In genomic region chr4:5568076-5568475, GRCm38 (mm10) we compare ENCODE assay signal across 23 mouse cellular contexts.
"Had no signal": no experiment of that assay in that cellular context is flagged by ENCODE, and none has a peak within 500 bp of the region (broad histone marks: within the 10 kb centered on the region; RNA-seq: fewer than 3 reads in every experiment).

No protein-coding gene starts in this region.

- H3K9me3 ChIP-seq: heart, embryonic 13.5 days; heart, embryonic 15.5 days; hindbrain, embryonic 13.5 days; hindbrain, embryonic 15.5 days; kidney, embryonic 15.5 days; limb, embryonic 12.5 days; limb, embryonic 15.5 days; liver, embryonic 12.5 days had no signal

- H3K9ac ChIP-seq: heart, embryonic 13.5 days; heart, embryonic 15.5 days; hindbrain, embryonic 13.5 days; hindbrain, embryonic 15.5 days; kidney, embryonic 15.5 days; limb, embryonic 12.5 days; limb, embryonic 15.5 days; liver, embryonic 12.5 days; liver, embryonic 14.5 days had no signal

- H3K27me3 ChIP-seq: heart, embryonic 13.5 days; heart, embryonic 15.5 days; hindbrain, embryonic 13.5 days; hindbrain, embryonic 15.5 days; kidney, embryonic 15.5 days; limb, embryonic 12.5 days; limb, embryonic 15.5 days; liver, embryonic 12.5 days had no signal

- H3K4me3 ChIP-seq: heart, adult 2 months; heart, embryonic 13.5 days; heart, embryonic 15.5 days; hindbrain, embryonic 13.5 days; hindbrain, embryonic 15.5 days; kidney, embryonic 15.5 days; limb, embryonic 12.5 days; limb, embryonic 15.5 days; liver, embryonic 12.5 days had no signal

- H3K27ac ChIP-seq: heart, adult 2 months; heart, embryonic 13.5 days; heart, embryonic 15.5 days; hindbrain, embryonic 13.5 days; hindbrain, embryonic 15.5 days; hindbrain, postnatal 0 days; kidney, embryonic 15.5 days; kidney, postnatal 0 days; limb, embryonic 12.5 days; limb, embryonic 15.5 days; liver, embryonic 12.5 days; liver, embryonic 14.5 days had no signal

- ATAC-seq: hindbrain, postnatal 0 days; intestine, embryonic 16.5 days; liver, embryonic 12.5 days had no signal

- DNase-seq: gastrocnemius, postnatal 10 days; gastrocnemius, postnatal 25 days; heart, adult 11 months; heart, adult 2 months; heart, postnatal 14 days; heart, postnatal 36 days; layer of hippocampus, adult 9-11 months; layer of hippocampus, postnatal 36 days; left cerebral cortex, postnatal 4 days; lung, adult 18-20 months had no signal

- H3K4me2 ChIP-seq: heart, embryonic 11.5 days; heart, embryonic 13.5 days; heart, embryonic 15.5 days; hindbrain, embryonic 13.5 days; hindbrain, embryonic 15.5 days; kidney, embryonic 15.5 days; limb, embryonic 12.5 days; limb, embryonic 15.5 days; liver, embryonic 12.5 days had no signal

- H3K4me1 ChIP-seq: heart, embryonic 15.5 days; hindbrain, embryonic 13.5 days; hindbrain, embryonic 15.5 days; kidney, embryonic 15.5 days; limb, embryonic 12.5 days; limb, embryonic 15.5 days; liver, embryonic 12.5 days had no signal

- H3K36me3 ChIP-seq: heart, embryonic 13.5 days; heart, embryonic 15.5 days; hindbrain, embryonic 13.5 days; hindbrain, embryonic 15.5 days; kidney, embryonic 15.5 days; limb, embryonic 12.5 days; limb, embryonic 15.5 days; liver, embryonic 12.5 days had no signal
